ENCODE assay signal across 9 mouse cellular contexts in genomic region chr5:76080429-76080828, GRCm38 (mm10).
"Had no signal": no experiment of that assay in that cellular context is flagged by ENCODE, and none has a peak within 500 bp of the region (broad histone marks: within the 10 kb centered on the region; RNA-seq: fewer than 3 reads in every experiment).

No protein-coding gene starts in this region.

- H3K9me3 ChIP-seq: intestine, embryonic 15.5 days; limb, embryonic 10.5 days; liver, embryonic 12.5 days; neural tube, embryonic 15.5 days had no signal

- H3K9ac ChIP-seq: intestine, embryonic 15.5 days; liver, embryonic 12.5 days; lung, embryonic 14.5 days; neural tube, embryonic 15.5 days had no signal

- ATAC-seq: intestine, embryonic 15.5 days had no signal

- H3K4me3 ChIP-seq: intestine, embryonic 15.5 days; left cerebral cortex, adult 2 months; limb, embryonic 10.5 days; liver, embryonic 12.5 days; myocyte; neural tube, embryonic 15.5 days had no signal

- H3K36me3 ChIP-seq: intestine, embryonic 15.5 days; limb, embryonic 10.5 days; liver, embryonic 12.5 days; neural tube, embryonic 15.5 days had no signal

- H3K4me2 ChIP-seq: intestine, embryonic 15.5 days; liver, embryonic 12.5 days; lung, embryonic 14.5 days; neural tube, embryonic 15.5 days had no signal

- H3K27me3 ChIP-seq: intestine, embryonic 15.5 days; liver, embryonic 12.5 days; neural tube, embryonic 15.5 days had no signal

- H3K4me1 ChIP-seq: intestine, embryonic 15.5 days had no signal

- H3K27ac ChIP-seq: intestine, embryonic 15.5 days; left cerebral cortex, adult 2 months; limb, embryonic 10.5 days; liver, embryonic 12.5 days; neural tube, embryonic 15.5 days had no signal

- DNase-seq: thymus, adult 18-20 months; thymus, postnatal 14 days had no signal
